Mouse (Mus musculus): ENCODE results near the gene Ddx49. TPM values are rescaled to one million over a fixed set of nuclear protein-coding genes. Genes with fewer than 3 reads are reported as not detected.

Gene Ddx49
- polyA plus RNA-seq, 1 experiment from 2014 or later, result 57.2 TPM

DNA sequence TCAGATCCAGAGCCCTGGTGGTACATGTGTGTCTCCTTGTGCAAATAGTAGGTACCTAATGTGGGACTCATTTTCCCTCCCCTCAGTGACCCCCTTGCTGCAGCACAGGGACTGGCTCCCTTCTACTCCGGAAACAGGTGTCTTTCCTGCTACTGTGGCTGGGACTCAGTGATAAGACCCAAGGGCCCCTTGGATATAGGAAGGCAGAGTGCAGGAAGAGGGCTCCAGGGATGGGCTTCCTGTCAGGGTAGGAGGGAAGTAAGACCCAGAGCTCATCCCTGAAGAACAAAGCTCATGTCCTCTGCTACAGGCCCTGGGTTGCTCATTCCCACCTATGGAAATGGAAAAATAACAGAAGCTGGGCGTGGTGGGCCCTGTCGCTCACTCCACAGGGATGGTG is 25.8 kb downstream of the Ddx49 start:
- Histone ChIP-seq H3K9me3 (no peaks in the 10 kb centered on the region), H3K36me3 (replicated peaks) (no peaks in the 10 kb centered on the region), H3K4me1 (peaks cover 32% of the 10 kb centered on the region), H3K4me3 (no peak overlapping the region), H3K27me3 (ENCODE audit: poor library complexity, severe bottlenecking) (no peaks in the 10 kb centered on the region), H3K27ac (no peak overlapping the region)
- DNase-seq (ENCODE audit: extremely low spot score, low spot score), result no peak
- 87% methylated on average over 3 of the region's 3 CpGs for WGBS

DNA sequence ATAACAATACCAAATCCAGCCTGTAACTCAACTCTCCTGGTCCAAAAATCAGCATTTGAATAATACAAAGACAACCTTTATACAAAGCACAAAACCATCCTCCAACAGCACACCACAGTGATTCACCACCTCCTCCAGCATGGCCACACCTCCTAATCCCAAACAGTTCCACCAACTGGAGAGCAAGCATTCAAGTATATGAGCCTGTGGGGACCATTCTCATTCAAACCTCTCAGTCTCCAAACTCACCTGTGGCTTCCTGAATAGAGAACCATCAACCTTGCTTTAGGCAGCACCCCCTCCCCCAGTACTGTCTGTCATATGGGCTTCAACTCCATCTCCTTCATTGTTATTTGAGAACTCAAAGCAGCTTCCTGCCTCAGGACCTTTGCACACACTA is 27.9 kb downstream of the Ddx49 start:
- Histone ChIP-seq H3K4me1 (peaks cover 25% of the 10 kb centered on the region), H3K9me3 (no peaks in the 10 kb centered on the region), H3K27ac (no peak overlapping the region), H3K27me3 (ENCODE audit: poor library complexity, severe bottlenecking) (no peaks in the 10 kb centered on the region), H3K36me3 (replicated peaks) (no peaks in the 10 kb centered on the region), H3K4me3 (no peak overlapping the region)
- DNase-seq (ENCODE audit: extremely low spot score, low spot score), result no peak

DNA sequence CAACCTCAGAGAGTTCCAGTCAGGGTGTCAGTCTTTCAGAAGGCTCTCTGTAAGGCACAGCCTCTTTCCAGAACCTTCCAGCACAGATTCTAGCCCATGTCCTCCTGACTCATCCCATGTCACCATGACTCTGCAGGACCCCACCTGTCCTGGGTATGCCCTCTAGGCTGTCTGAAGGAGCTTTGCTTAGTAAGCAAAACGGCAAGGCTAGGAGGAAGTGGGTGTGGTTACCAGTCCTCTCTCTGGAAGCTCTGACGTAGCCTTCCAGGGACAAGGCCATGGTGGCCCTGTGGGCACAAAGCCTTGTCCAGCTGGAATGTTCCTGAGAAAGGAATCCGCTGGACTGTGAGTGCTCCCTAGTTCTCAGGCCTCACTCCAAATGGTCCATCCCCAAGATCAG is 29.3 kb downstream of the Ddx49 start:
- no peak for DNase-seq (ENCODE audit: extremely low spot score, low spot score)
- WGBS, result 61% methylated on average over 3 of the region's 3 CpGs
- H3K9me3 ChIP-seq, result no peaks in the 10 kb centered on the region
- H3K27ac ChIP-seq, result no peak overlapping the region
- peaks cover 30% of the 10 kb centered on the region for H3K4me1 ChIP-seq
- H3K4me3 ChIP-seq, result no peak overlapping the region
- no peaks in the 10 kb centered on the region for H3K36me3 ChIP-seq (replicated peaks)
- H3K27me3 ChIP-seq (ENCODE audit: poor library complexity, severe bottlenecking), result no peaks in the 10 kb centered on the region

DNA sequence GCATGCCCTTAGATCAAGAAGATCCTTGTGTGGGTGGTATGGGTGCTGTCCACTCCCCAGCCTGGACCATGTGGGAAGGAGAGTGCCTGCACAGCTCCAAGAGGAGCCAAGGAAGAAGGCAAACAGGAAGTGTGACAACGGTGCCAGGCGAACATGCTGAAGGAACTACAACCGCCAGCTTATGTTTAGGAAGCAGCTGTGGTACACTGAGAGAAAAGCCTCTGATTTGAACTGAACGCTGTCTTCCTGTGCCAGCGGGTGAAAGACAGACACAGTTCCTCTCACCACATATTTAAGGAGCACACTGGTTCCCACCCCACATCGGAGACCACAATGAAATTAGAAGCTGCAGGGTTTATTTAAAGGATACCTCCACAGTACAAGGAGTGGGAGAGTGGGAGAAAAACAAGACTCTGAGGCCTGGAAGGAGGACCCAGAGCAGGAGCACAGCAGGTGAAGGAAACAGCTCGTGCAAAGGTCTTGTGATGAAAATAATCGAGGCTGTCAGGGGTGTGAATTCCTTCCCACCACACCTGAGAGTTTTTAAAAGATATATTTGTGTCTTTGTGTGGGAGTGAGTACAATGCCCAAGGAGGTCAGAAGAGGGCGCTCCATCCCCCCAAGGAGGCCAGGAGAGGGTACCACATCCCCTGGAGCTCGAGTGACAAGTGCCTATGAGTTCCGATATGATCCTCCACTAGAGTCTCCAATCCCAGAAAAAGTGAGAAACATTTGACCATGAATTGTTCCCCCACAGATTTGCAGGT is 33.3 kb downstream of the Ddx49 start:
- H3K36me3 ChIP-seq (replicated peaks), result peaks cover 31% of the 10 kb centered on the region
- peaks cover 41% of the 10 kb centered on the region for H3K4me1 ChIP-seq
- H3K27ac ChIP-seq, result peak overlapping the region; percentile 11
- WGBS, result 65% methylated on average over 11 of the region's 11 CpGs
- no peaks in the 10 kb centered on the region for H3K9me3 ChIP-seq
- no peaks in the 10 kb centered on the region for H3K27me3 ChIP-seq (ENCODE audit: poor library complexity, severe bottlenecking)
- no peak for DNase-seq (ENCODE audit: extremely low spot score, low spot score)
- H3K4me3 ChIP-seq, result no peak overlapping the region

DNA sequence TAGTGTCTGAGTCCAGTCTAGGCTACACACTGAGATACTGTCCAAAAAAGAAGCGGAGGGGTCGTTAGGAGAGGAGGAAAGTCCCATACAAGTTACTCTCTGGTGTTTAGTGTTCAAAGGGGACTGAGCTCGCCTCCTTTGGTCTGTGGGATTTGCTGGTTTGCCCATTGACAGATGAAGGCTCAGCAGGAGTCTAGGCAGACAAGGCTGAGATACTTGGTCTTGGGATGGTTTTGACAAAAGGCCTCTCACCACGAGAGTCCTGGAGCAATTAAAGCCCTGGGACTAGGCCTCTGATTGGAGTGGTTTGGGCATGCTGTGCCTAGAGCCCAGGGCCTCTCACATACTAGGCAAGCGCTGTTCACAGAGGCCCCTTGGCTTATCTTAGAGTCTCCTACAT is 34.0 kb downstream of the Ddx49 start:
- no peak for DNase-seq (ENCODE audit: extremely low spot score, low spot score)

GRCm38 (mm10) chr8:70267674-70268073 is 34.6 kb downstream of the Ddx49 start:
- Histone ChIP-seq H3K9me3 (no peaks in the 10 kb centered on the region), H3K27me3 (ENCODE audit: poor library complexity, severe bottlenecking) (no peaks in the 10 kb centered on the region), H3K27ac (0 out of 2 replicates have a peak overlapping the region, but pooled peaks have one; percentile 11), H3K4me1 (peaks cover 39% of the 10 kb centered on the region), H3K4me3 (no peak overlapping the region), H3K36me3 (replicated peaks) (peaks cover 44% of the 10 kb centered on the region)
- WGBS, result 92% methylated on average over 3 of the region's 3 CpGs
- DNase-seq (ENCODE audit: extremely low spot score, low spot score), result no peak

More for the DNA sequence above, 34.0 kb downstream of the Ddx49 start:
- WGBS, result 40% methylated on average over 5 of the region's 5 CpGs
- no peaks in the 10 kb centered on the region for H3K27me3 ChIP-seq (ENCODE audit: poor library complexity, severe bottlenecking)
- H3K27ac ChIP-seq, result peak overlapping the region; percentile 11; the same call in 1 of the 2 replicates
- peaks cover 41% of the 10 kb centered on the region for H3K4me1 ChIP-seq
- H3K9me3 ChIP-seq, result no peaks in the 10 kb centered on the region
- peaks cover 38% of the 10 kb centered on the region for H3K36me3 ChIP-seq (replicated peaks)
- no peak overlapping the region for H3K4me3 ChIP-seq

GRCm38 (mm10) chr8:70259043-70259442 is 43.2 kb downstream of the Ddx49 start:
- H3K36me3 ChIP-seq (replicated peaks), result peaks cover 100% of the 10 kb centered on the region
- H3K4me1 ChIP-seq, result no peaks in the 10 kb centered on the region
- no peak overlapping the region for H3K4me3 ChIP-seq
- no peak overlapping the region for H3K27ac ChIP-seq
- WGBS, result 84% methylated on average over 2 of the region's 2 CpGs
- no peak for DNase-seq (ENCODE audit: extremely low spot score, low spot score)
- no peaks in the 10 kb centered on the region for H3K27me3 ChIP-seq (ENCODE audit: poor library complexity, severe bottlenecking)
- no peaks in the 10 kb centered on the region for H3K9me3 ChIP-seq

- DNase-seq (ENCODE audit: extremely low spot score, low spot score), result no peak
- no peaks in the 10 kb centered on the region for H3K27me3 ChIP-seq (ENCODE audit: poor library complexity, severe bottlenecking)
- WGBS, result 93% methylated on average over 5 of the region's 5 CpGs
Measured at GRCm38 (mm10) chr8:70258600-70258999, 43.7 kb downstream of the Ddx49 start.

DNA sequence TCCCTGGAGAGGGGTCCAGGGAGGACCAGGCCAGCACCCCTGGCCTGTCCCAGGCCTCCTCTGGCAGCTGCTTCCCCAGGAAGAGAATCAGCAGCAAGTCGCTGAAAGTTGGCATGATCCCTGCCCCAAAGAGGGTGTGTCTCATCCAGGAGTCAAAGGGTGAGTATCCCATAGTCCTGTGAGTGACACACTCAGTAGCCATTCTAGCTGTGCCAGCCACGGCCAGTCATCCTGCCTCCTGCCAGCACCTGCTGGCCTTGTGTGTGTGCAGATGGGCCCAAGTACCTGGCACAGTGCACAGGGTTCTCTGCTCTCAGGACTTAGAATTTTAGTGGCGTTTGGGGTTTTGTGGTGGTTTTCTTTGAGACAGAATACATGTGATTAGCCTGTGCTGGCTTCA is 44.8 kb downstream of the Ddx49 start:
- 90% methylated on average over 3 of the region's 3 CpGs for WGBS
- H3K36me3 ChIP-seq (replicated peaks), result peaks cover 100% of the 10 kb centered on the region
- no peak for DNase-seq (ENCODE audit: extremely low spot score, low spot score)
- no peak overlapping the region for H3K4me3 ChIP-seq
- no peak overlapping the region for H3K27ac ChIP-seq
- H3K4me1 ChIP-seq, result no peaks in the 10 kb centered on the region
- H3K9me3 ChIP-seq, result no peaks in the 10 kb centered on the region
- H3K27me3 ChIP-seq (ENCODE audit: poor library complexity, severe bottlenecking), result no peaks in the 10 kb centered on the region

More at GRCm38 (mm10) chr8:70258600-70258999, 43.7 kb downstream of the Ddx49 start:
- Histone ChIP-seq H3K27ac (no peak overlapping the region), H3K9me3 (no peaks in the 10 kb centered on the region), H3K4me3 (no peak overlapping the region), H3K4me1 (no peaks in the 10 kb centered on the region), H3K36me3 (replicated peaks) (peaks cover 100% of the 10 kb centered on the region)

- no peaks in the 10 kb centered on the region for H3K4me1 ChIP-seq
- DNase-seq (ENCODE audit: extremely low spot score, low spot score), result no peak
- H3K27ac ChIP-seq, result no peak overlapping the region
- H3K27me3 ChIP-seq (ENCODE audit: poor library complexity, severe bottlenecking), result no peaks in the 10 kb centered on the region
- no peaks in the 10 kb centered on the region for H3K9me3 ChIP-seq
- 90% methylated on average over 1 of the region's 1 CpGs for WGBS
- peaks cover 100% of the 10 kb centered on the region for H3K36me3 ChIP-seq (replicated peaks)
- no peak overlapping the region for H3K4me3 ChIP-seq
Measured at GRCm38 (mm10) chr8:70254628-70255027, 47.7 kb downstream of the Ddx49 start.

GRCm38 (mm10) chr8:70247841-70248240 is 54.4 kb downstream of the Ddx49 start:
- Histone ChIP-seq H3K36me3 (replicated peaks) (peaks cover 99% of the 10 kb centered on the region), H3K27ac (no peak overlapping the region)
- WGBS, result 94% methylated on average over 3 of the region's 3 CpGs

DNA sequence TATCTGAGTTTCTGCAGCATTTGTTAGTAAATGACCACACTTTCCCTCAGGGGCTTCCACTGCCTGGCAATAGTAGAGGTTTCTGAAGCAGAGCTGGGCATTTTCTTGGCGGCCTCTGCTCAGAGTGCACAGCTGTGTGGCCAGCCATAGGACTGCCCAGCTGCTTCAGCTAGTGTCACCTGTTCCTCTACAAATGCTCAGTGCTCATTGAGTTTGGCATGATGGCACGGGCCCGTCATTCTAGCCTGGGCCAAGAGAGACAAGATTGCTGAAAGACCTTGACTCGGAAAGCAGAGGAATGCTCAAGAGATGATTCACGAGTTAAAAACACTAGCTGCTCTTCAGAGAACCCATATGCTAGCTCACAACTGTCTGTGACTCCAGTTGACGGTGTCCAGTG is 55.7 kb downstream of the Ddx49 start:
- no peak overlapping the region for H3K27ac ChIP-seq
- H3K36me3 ChIP-seq (replicated peaks), result peaks cover 99% of the 10 kb centered on the region
- H3K9me3 ChIP-seq, result no peaks in the 10 kb centered on the region
- DNase-seq (ENCODE audit: extremely low spot score, low spot score), result no peak
- H3K4me3 ChIP-seq, result no peak overlapping the region
- no peaks in the 10 kb centered on the region for H3K27me3 ChIP-seq (ENCODE audit: poor library complexity, severe bottlenecking)
- no peaks in the 10 kb centered on the region; the same call in 1 of the 2 replicates for H3K4me1 ChIP-seq
- WGBS, result 93% methylated on average over 6 of the region's 6 CpGs

More at GRCm38 (mm10) chr8:70247841-70248240, 54.4 kb downstream of the Ddx49 start:
- H3K4me1 ChIP-seq, result no peaks in the 10 kb centered on the region; the same call in 1 of the 2 replicates
- DNase-seq (ENCODE audit: extremely low spot score, low spot score), result no peak
- H3K27me3 ChIP-seq (ENCODE audit: poor library complexity, severe bottlenecking), result no peaks in the 10 kb centered on the region
- no peak overlapping the region for H3K4me3 ChIP-seq
- no peaks in the 10 kb centered on the region for H3K9me3 ChIP-seq
